Mouse (Mus musculus) G1E (cell line): ENCODE data around the gene Lrrc25. TPM values are rescaled to one million over a fixed set of nuclear protein-coding genes. Genes with fewer than 3 reads are reported as not detected.
A peak's percentile ranks its signal among the peaks of the same experiment; 100 is the strongest.

Source experiments
- ATAC-seq: 2 replicates; pipeline ENCODE4 v1.8.0; 2016; ENCODE audit warnings: mild to moderate bottlenecking; ENCODE audit not compliant: insufficient number of reproducible peaks, poor library complexity, low FRiP score, severe bottlenecking; ENCODE audit errors: extremely low read depth
- DNase-seq: peaks from one replicate; pipeline ENCODE4 v3.0.0; 2012; ENCODE audit warnings: low spot score
- H3K27me3 ChIP-seq: 2 replicates; pipeline ENCODE4 v1.6.1; 2012; ENCODE audit warnings: mild to moderate bottlenecking, low read length, inconsistent platforms; ENCODE audit not compliant: insufficient read depth
- H3K36me3 ChIP-seq: replicated peaks from 2 replicates; pipeline ENCODE3; 2012; ENCODE audit warnings: mild to moderate bottlenecking, inconsistent platforms
- H3K4me1 ChIP-seq: 2 replicates; pipeline ENCODE4 v1.6.1; 2012; ENCODE audit warnings: low read depth, low read length, inconsistent platforms, mixed read lengths; ENCODE audit not compliant: insufficient read depth
- H3K4me3 ChIP-seq: 2 replicates; pipeline ENCODE4 v1.5.1; 2012; ENCODE audit warnings: low read depth, mild to moderate bottlenecking, inconsistent platforms, low read length, moderate library complexity, mixed read lengths
- H3K9me3 ChIP-seq: replicated peaks from 2 replicates; pipeline ENCODE4 v1.6.1; 2012; ENCODE audit warnings: inconsistent platforms
- CTCF ChIP-seq: IDR thresholded peaks from 2 replicates; pipeline ENCODE4 v1.5.1; 2012; ENCODE audit warnings: low read depth, low read length, inconsistent platforms, mixed read lengths
- GATA1 ChIP-seq: IDR thresholded peaks from 2 replicates; pipeline ENCODE4 v1.6.1; 2012; ENCODE audit warnings: borderline replicate concordance, low read length, inconsistent platforms, mixed read lengths
- GATA2 ChIP-seq: IDR thresholded peaks from 2 replicates; pipeline ENCODE4 v1.6.1; 2012; ENCODE audit warnings: low read depth, low read length, inconsistent platforms, borderline replicate concordance
- POLR2AphosphoS5 ChIP-seq: IDR thresholded peaks from 2 replicates; pipeline ENCODE4 v1.6.1; 2012; ENCODE audit warnings: low read depth, low read length, inconsistent platforms; ENCODE audit not compliant: insufficient replicate concordance
- TAL1 ChIP-seq: conservative IDR thresholded peaks from 2 replicates; pipeline ENCODE4 v1.6.1; 2012; ENCODE audit warnings: low read depth, low read length, inconsistent platforms, mixed read lengths
- polyA plus RNA-seq: library from polyadenylated mRNA; stranded (reverse); fragments of >175 nt; gene quantifications from 2 replicates; pipeline ENCODE4 v1.2.3, GENCODE M21; 2012
- total RNA-seq, 2 experiments: library from RNA; stranded (forward) in 1 of 2; stranded (reverse) in 1 of 2; fragments of 200-1000 nt in 1 of 2; fragments of >200 nt in 1 of 2; fragmentation: Nextera tagmentation in 1 of 2; gene quantifications; 2 replicates each; pipeline ENCODE4 v1.2.3; 2014 to 2017

The Lrrc25 gene
- total and polyA plus RNA-seq, 3 experiments, result 1.6 to 2.6 (median 1.6) TPM

DNA sequence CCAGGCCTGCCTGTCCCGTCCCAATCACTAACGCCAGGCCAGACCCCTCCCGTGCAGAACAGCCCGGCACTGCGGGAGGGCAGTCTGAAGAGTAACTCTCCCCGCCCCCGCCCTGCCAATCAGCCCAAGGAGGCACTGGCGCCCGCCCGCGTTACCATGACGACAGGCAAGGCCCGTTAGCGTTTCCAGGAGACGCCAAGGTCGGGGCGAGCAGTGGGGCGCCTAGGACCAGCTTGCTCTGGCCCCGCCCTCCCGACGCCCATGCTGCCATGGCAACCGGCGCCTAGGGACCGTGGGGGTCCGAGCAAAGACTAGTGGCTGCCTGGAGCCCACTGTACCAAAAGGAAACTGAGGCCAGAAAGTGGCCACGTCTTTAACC lies 14.7 kb upstream of the Lrrc25 start:
- peaks cover 6% of the 10 kb centered on the region; the same call in 1 of the 2 replicates for H3K27me3 ChIP-seq
- peaks cover 31% of the 10 kb centered on the region for H3K4me1 ChIP-seq
- peaks cover 97% of the 10 kb centered on the region for H3K36me3 ChIP-seq
- no peak for ATAC-seq
- H3K9me3 ChIP-seq, result peaks cover 24% of the 10 kb centered on the region
- peak overlapping the region; percentile 36; the same call in 1 of the 2 replicates for H3K4me3 ChIP-seq
- TF ChIP-seq CTCF (no peak), POLR2AphosphoS5 (no peak), GATA2 (no peak), GATA1 (no peak), TAL1 (no peak)
- peak; percentile 75 for DNase-seq

- no peak for ATAC-seq
- peaks cover 19% of the 10 kb centered on the region for H3K9me3 ChIP-seq
- peaks cover 96% of the 10 kb centered on the region for H3K36me3 ChIP-seq
These were observed 13.7 kb upstream of the Lrrc25 start for GRCm38 (mm10) chr8:70602139-70602811.

GRCm38 (mm10) chr8:70604558-70604957 lies 11.4 kb upstream of the Lrrc25 start:
- no peak for DNase-seq
- peaks cover 73% of the 10 kb centered on the region for H3K36me3 ChIP-seq
- no peak overlapping the region for H3K4me3 ChIP-seq
- no peak for ATAC-seq
- peaks cover 60% of the 10 kb centered on the region for H3K4me1 ChIP-seq
- TF ChIP-seq GATA1 (no peak), GATA2 (no peak), TAL1 (no peak), CTCF (no peak), POLR2AphosphoS5 (no peak)
- peaks cover 29% of the 10 kb centered on the region; the same call in 1 of the 2 replicates for H3K27me3 ChIP-seq
- H3K9me3 ChIP-seq, result peaks cover 6% of the 10 kb centered on the region

More at GRCm38 (mm10) chr8:70602139-70602811, 13.7 kb upstream of the Lrrc25 start:
- TF ChIP-seq GATA2, result no peak
- TF ChIP-seq CTCF, result no peak
- TF ChIP-seq TAL1, result no peak
- no peak for TF ChIP-seq POLR2AphosphoS5
- TF ChIP-seq GATA1, result no peak
- Histone ChIP-seq H3K4me1 (peaks cover 39% of the 10 kb centered on the region), H3K4me3 (no peak overlapping the region), H3K27me3 (peaks cover 9% of the 10 kb centered on the region; the same call in 1 of the 2 replicates)
- DNase-seq, result no peak

GRCm38 (mm10) chr8:70605871-70606779 lies 9.8 kb upstream of the Lrrc25 start:
- peaks cover 57% of the 10 kb centered on the region for H3K36me3 ChIP-seq
- H3K27me3 ChIP-seq, result peaks cover 29% of the 10 kb centered on the region; the same call in 1 of the 2 replicates
- peaks cover 66% of the 10 kb centered on the region for H3K4me1 ChIP-seq
- no peak overlapping the region for H3K4me3 ChIP-seq
- peaks cover 6% of the 10 kb centered on the region for H3K9me3 ChIP-seq
- no peak for DNase-seq
- TF ChIP-seq CTCF, result no peak
- no peak for TF ChIP-seq TAL1
- TF ChIP-seq GATA1, result no peak
- TF ChIP-seq POLR2AphosphoS5, result no peak
- no peak for TF ChIP-seq GATA2
- ATAC-seq, result no peak

- peaks cover 29% of the 10 kb centered on the region; the same call in 1 of the 2 replicates for H3K27me3 ChIP-seq
These were observed 9.0 kb upstream of the Lrrc25 start for GRCm38 (mm10) chr8:70606780-70607602.

More at GRCm38 (mm10) chr8:70606780-70607602, 9.0 kb upstream of the Lrrc25 start:
- ATAC-seq (no peak), DNase-seq (no peak)
- peaks cover 50% of the 10 kb centered on the region for H3K36me3 ChIP-seq
- peak overlapping the region; percentile 76 for H3K4me3 ChIP-seq
- TF ChIP-seq CTCF, result no peak
- TF ChIP-seq POLR2AphosphoS5, result no peak
- TF ChIP-seq GATA2, result no peak
- no peak for TF ChIP-seq TAL1
- no peak for TF ChIP-seq GATA1
- peaks cover 6% of the 10 kb centered on the region for H3K9me3 ChIP-seq
- peaks cover 70% of the 10 kb centered on the region for H3K4me1 ChIP-seq
